In the genomic region with DNA sequence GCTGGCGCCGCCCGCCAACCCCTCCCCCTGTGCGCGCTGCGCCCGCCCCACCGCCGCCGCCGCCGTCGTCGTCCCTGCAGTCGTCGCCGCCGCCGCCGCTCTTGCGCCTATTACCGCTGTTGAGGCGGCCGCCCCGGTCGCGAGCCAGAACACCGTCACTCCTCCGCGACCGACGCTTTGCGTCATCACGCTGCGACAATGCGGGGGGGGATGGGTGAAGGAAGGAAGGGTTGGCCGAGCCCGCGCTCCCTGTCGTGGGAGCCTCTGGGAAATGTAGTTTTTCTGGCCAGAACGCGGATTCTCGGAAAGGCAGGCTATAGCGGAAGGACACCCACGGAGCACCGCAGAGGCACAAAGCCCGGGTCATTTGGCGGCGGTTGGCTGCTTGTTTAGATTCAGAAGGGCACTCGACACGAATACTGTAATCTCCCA, we compare ENCODE assay signal across 8 mouse cellular contexts. TPM values are rescaled to one million over a fixed set of nuclear protein-coding genes. Genes with fewer than 3 reads are reported as not detected.
DNase-seq lines count a peak whose midpoint lies in the region; ATAC-seq and TF ChIP-seq lines count a peak whose summit lies in the region.

A gene (minus strand): TSS at position 104 of the 432 bp plus-strand sequence.

- TF ChIP-seq CTCF in kidney, adult 2 months (conservative IDR thresholded peaks at IDR 0.05; ENCODE audit: insufficient read depth, insufficient read length, low read depth, low read length), result no peak
- no peak for TF ChIP-seq CTCF in spleen, adult 2 months (IDR thresholded peaks at IDR 0.05; ENCODE audit: extremely low read depth, insufficient read depth, insufficient read length, insufficient replicate concordance)

- ATAC-seq in embryonic facial prominence, embryonic 13.5 days (ENCODE audit: insufficient number of reproducible peaks, insufficient read depth, low FRiP score, low TSS enrichment, low read depth), result peak; percentile 92
- ATAC-seq in limb, embryonic 12.5 days (ENCODE audit: insufficient number of reproducible peaks, insufficient read depth, low FRiP score, low TSS enrichment, low read depth), result peak; percentile 86
- ATAC-seq in midbrain, embryonic 15.5 days (replicated peaks), result peak; percentile 95

- under 1% methylated on average over 51 of the region's 51 CpGs for WGBS in embryonic facial prominence, embryonic 13.5 days
- WGBS in kidney, adult 2 months, result under 1% methylated on average over 49 of the region's 51 CpGs
- under 1% methylated on average over 44 of the region's 51 CpGs for WGBS in limb, embryonic 12.5 days
- WGBS in midbrain, embryonic 15.5 days, result under 1% methylated on average over 51 of the region's 51 CpGs
- under 1% methylated on average over 50 of the region's 51 CpGs for WGBS in spleen, adult 2 months

- H3K4me3 ChIP-seq in embryonic facial prominence, embryonic 13.5 days, result peak within 1 kb of the TSS; percentile 99
- peak within 1 kb of the TSS; percentile 95 for H3K4me3 ChIP-seq in kidney, adult 2 months (ENCODE audit: insufficient read depth, low read depth, low read length)
- H3K4me3 ChIP-seq in limb, embryonic 12.5 days (replicated peaks), result peak within 1 kb of the TSS; percentile 99
- peak within 1 kb of the TSS; percentile 100 for H3K4me3 ChIP-seq in midbrain, embryonic 15.5 days
- H3K4me3 ChIP-seq in spleen, adult 2 months (ENCODE audit: extremely low read depth, insufficient read depth, insufficient read length), result peak within 1 kb of the TSS; percentile 85

- H3K36me3 ChIP-seq in embryonic facial prominence, embryonic 13.5 days, result no peaks in the 10 kb centered on the region
- no peaks in the 10 kb centered on the region for H3K36me3 ChIP-seq in kidney, adult 2 months (ENCODE audit: control insufficient read depth, insufficient read depth, low read length)
- no peaks in the 10 kb centered on the region for H3K36me3 ChIP-seq in limb, embryonic 12.5 days
- no peaks in the 10 kb centered on the region for H3K36me3 ChIP-seq in midbrain, embryonic 15.5 days (replicated peaks)
- no peaks in the 10 kb centered on the region for H3K36me3 ChIP-seq in spleen, adult 2 months (ENCODE audit: control insufficient read depth, insufficient read depth, low read length)

- TF ChIP-seq POLR2A in kidney, adult 2 months (IDR thresholded peaks at IDR 0.05; ENCODE audit: low read depth, low read length), result peak; percentile 54
- TF ChIP-seq POLR2A in spleen, adult 2 months (IDR thresholded peaks at IDR 0.05; ENCODE audit: low read depth, low read length), result peak; percentile 30

- H3K4me2 ChIP-seq in embryonic facial prominence, embryonic 13.5 days, result peak within 1 kb of the TSS; percentile 72
- H3K4me2 ChIP-seq in limb, embryonic 12.5 days, result peak within 1 kb of the TSS; percentile 73
- peak within 1 kb of the TSS; percentile 78 for H3K4me2 ChIP-seq in midbrain, embryonic 15.5 days

- H3K4me1 ChIP-seq in embryonic facial prominence, embryonic 13.5 days, result peaks cover 18% of the 10 kb centered on the region
- H3K4me1 ChIP-seq in kidney, adult 2 months (ENCODE audit: control insufficient read depth, insufficient read depth, low read length), result peaks cover 9% of the 10 kb centered on the region
- H3K4me1 ChIP-seq in limb, embryonic 12.5 days (replicated peaks), result peaks cover 12% of the 10 kb centered on the region
- H3K4me1 ChIP-seq in midbrain, embryonic 15.5 days, result peaks cover 22% of the 10 kb centered on the region
- H3K4me1 ChIP-seq in spleen, adult 2 months (ENCODE audit: control insufficient read depth, insufficient read depth, insufficient read length), result peaks cover 2% of the 10 kb centered on the region; the same call in 1 of the 2 replicates

- H3K27me3 ChIP-seq in embryonic facial prominence, embryonic 13.5 days, result no peaks in the 10 kb centered on the region
- no peaks in the 10 kb centered on the region for H3K27me3 ChIP-seq in kidney, adult 2 months (replicated peaks; ENCODE audit: control insufficient read depth, insufficient read depth, low read length)
- no peaks in the 10 kb centered on the region for H3K27me3 ChIP-seq in limb, embryonic 12.5 days
- H3K27me3 ChIP-seq in midbrain, embryonic 15.5 days (replicated peaks), result no peaks in the 10 kb centered on the region
- no peaks in the 10 kb centered on the region for H3K27me3 ChIP-seq in spleen, adult 2 months (ENCODE audit: control insufficient read depth, insufficient read depth, low read length)

- peak; percentile 95 for DNase-seq in 3134 (ENCODE audit: extremely low read depth, insufficient read length, low spot score)
- peak; percentile 98 to 99 for DNase-seq in adrenal gland, postnatal 36 days
- peak; percentile 99 to 100 for DNase-seq in heart, adult 18-20 months
- DNase-seq in kidney, adult 2 months, result peak; percentile 100
- peak; percentile 96 to 99 for DNase-seq in spleen, adult 2 months (ENCODE audit: low read depth in 1 of 2, low spot score in 2 of 2)

- H3K27ac ChIP-seq in embryonic facial prominence, embryonic 13.5 days, result peak within 1 kb of the TSS; percentile 98
- H3K27ac ChIP-seq in kidney, adult 2 months (ENCODE audit: insufficient read depth, low read depth, low read length), result peak within 1 kb of the TSS; percentile 74
- H3K27ac ChIP-seq in limb, embryonic 12.5 days, result peak within 1 kb of the TSS; percentile 97
- H3K27ac ChIP-seq in midbrain, embryonic 15.5 days, result peak within 1 kb of the TSS; percentile 94
- peak within 1 kb of the TSS; percentile 93 for H3K27ac ChIP-seq in spleen, adult 2 months (ENCODE audit: insufficient read depth, low read length)

- peak within 1 kb of the TSS; percentile 97 for H3K9ac ChIP-seq in embryonic facial prominence, embryonic 13.5 days
- peak within 1 kb of the TSS; percentile 96 for H3K9ac ChIP-seq in limb, embryonic 12.5 days (replicated peaks)
- peak within 1 kb of the TSS; percentile 90 for H3K9ac ChIP-seq in midbrain, embryonic 15.5 days

- no peaks in the 10 kb centered on the region for H3K9me3 ChIP-seq in embryonic facial prominence, embryonic 13.5 days
- no peaks in the 10 kb centered on the region for H3K9me3 ChIP-seq in limb, embryonic 12.5 days
- H3K9me3 ChIP-seq in midbrain, embryonic 15.5 days, result no peaks in the 10 kb centered on the region

RNA-seq across cellular contexts. Expression of the gene that starts here (rescaled TPM):
- 10 to 100 TPM; 59.9 to 68.3 TPM for total RNA-seq in adrenal gland, postnatal 36 days (2021)
- 23.6 and 27.4 TPM in 2 replicates for polyA plus RNA-seq in embryonic facial prominence, embryonic 13.5 days (2015; fragmentation: Nextera tagmentation; extraction: Ambion mirVana)
- 10 to 100 TPM; 33.6 to 40.2 TPM for total RNA-seq in heart, adult 18-20 months (2021)
- 38.2 and 42.0 TPM in 2 replicates for polyA plus RNA-seq in kidney, adult 2 months (2012; rRNA removed)
- 40.6 and 41.0 TPM in 2 replicates for polyA plus RNA-seq in limb, embryonic 12.5 days (2016; fragmentation: Nextera tagmentation; extraction: Ambion mirVana)
- 18.4 and 18.5 TPM in 2 replicates for polyA plus RNA-seq in midbrain, embryonic 15.5 days (2015; fragmentation: Nextera tagmentation; extraction: Ambion mirVana)
- polyA plus RNA-seq in spleen, adult 2 months (2012; rRNA removed), result 63.8 and 70.8 TPM in 2 replicates

Comparison
In these comparisons a context has a peak if more than half of its experiments do, and no peak if none do; other contexts are left out.
1. Peak in every context shown above with its lines: DNase-seq, ATAC-seq, H3K4me3 ChIP-seq and H3K27ac ChIP-seq.